Mouse (Mus musculus) monocyte, adult 5-6 weeks (primary cell): ENCODE data around the gene Taf13. TPM values are rescaled to one million over a fixed set of nuclear protein-coding genes. Genes with fewer than 3 reads are reported as not detected.
"Not testable (repeated sequence)": the region's sequence is repeated elsewhere in the genome, so short reads cannot be mapped to it uniquely, and the experiment has no call there.

ENCODE experiments used
- ATAC-seq: fragments of 153-309, 156-312 bp; replicated peaks from 2 replicates; pipeline ENCODE4 v1.8.0; 2017; ENCODE audit warnings: mild to moderate bottlenecking; ENCODE audit not compliant: low TSS enrichment, insufficient number of reproducible peaks, severe bottlenecking, poor library complexity, low FRiP score
- total RNA-seq: library from RNA; stranded (forward); fragments of 200-1000, 200-491, 200-594 nt; gene quantifications from 3 replicates; pipeline ENCODE4 v1.2.3, GENCODE M21; 2017

Gene Taf13
- total RNA-seq, 1 experiment from 2014 or later: 53.0 TPM

DNA sequence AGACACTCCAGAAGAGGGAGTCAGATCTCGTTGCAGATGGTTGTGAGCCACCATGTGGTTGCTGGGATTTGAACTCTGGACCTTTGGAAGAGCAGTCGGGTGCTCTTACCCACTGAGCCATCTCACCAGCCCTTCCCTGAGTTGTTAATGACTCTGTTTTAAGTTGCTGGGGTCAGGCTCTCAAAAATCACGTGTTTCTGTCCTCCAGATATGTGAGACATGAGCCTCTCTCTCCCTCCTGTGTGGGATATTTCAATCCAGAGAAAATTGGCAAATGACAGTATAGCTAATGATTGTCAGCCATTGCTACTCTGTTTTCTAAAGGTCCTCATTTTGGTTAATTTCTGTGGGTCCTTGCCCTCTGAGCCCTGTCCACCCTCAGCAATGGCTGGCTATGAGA lies 1.9 kb upstream of the Taf13 start:
- ATAC-seq: not testable (repeated sequence)

DNA sequence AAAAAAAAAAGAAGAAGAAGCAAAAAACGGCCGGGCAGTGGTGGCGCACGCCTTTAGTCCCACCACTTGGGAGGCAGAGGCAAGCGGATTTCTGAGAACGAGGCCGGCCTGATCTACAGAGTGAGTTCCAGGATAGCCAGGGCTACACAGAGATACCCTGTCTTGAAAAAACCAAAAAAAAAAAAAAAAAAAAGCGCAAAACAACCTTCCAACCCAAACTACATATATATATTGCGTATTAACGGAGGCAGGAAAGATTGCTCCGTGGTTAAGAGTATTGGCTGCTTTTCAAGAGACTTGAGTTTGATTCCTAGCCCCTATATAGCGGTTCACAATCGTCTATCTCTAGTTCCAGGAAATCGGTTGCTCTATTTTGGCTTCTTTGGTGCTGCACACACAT lies 685 bp upstream of the Taf13 start:
- ATAC-seq: no peak

DNA sequence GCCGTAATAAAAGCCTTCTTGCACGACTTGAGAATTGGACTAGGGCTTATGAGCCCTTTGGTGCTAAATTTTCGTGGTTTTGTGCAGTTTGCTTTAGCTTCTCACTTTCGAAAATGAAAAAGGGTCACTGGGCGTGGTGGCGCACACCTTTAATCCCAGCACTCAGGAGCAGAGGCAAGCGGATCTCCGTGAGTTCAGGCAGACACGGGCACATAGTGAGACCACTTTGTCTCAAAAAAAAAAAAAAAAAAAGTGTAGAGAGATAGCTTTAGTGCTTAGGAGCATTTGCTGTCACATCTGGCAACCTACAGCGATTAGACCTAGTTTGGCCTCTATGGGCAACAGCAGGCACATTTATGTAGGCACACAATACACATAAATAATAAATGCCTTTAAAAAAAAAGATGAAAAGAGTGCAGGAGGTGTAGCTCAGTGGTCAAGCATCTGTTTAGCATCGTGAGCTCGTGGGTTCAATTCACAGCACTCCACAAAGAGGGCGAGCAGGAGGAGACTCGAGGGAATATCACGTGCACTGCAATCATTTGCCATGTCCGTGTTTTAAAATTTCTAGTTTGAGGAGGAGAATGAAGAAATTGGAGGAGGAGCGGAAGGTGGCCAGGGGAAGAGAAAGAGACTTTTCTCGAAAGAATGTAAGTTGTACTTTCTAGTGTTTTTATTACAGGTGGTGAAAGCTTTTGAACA lies 962 bp downstream of the Taf13 start:
- no peak for ATAC-seq

- no peak for ATAC-seq
These were observed 2.5 kb downstream of the Taf13 start for GRCm38 (mm10) chr3:108574018-108574417.

DNA sequence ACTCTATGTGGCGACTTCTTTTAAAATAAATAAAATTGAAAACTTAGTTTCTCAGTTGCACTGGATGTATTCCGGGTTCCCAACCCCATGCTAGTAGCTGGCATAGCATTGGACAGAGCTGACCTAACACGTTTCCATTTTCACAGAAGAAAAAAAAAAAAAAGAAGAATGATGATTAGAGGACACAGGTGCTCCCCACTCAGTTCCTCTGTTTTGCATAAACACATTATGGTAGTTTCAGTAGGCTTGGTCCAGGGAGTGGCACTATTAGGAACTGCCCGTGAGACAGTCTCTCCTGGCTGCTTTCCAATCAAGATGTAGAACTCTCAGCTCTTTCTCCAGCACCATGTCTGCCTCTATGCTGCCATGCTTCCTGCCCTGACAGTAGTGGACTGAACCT lies 13.1 kb downstream of the Taf13 start:
- no peak for ATAC-seq

- no peak for ATAC-seq
These were observed 16.9 kb downstream of the Taf13 start for GRCm38 (mm10) chr3:108588446-108588845.

- peak; percentile 98 for ATAC-seq
These were observed 19.5 kb downstream of the Taf13 start, which contains the start of gene Wdr47 for GRCm38 (mm10) chr3:108590786-108591529. Wdr47 (plus strand) TSS chr3:108591279.

GRCm38 (mm10) chr3:108591530-108592522 lies 20.3 kb downstream of the Taf13 start:
- ATAC-seq: 0 out of 2 replicates have a peak, but pooled peaks have one; percentile 4

DNA sequence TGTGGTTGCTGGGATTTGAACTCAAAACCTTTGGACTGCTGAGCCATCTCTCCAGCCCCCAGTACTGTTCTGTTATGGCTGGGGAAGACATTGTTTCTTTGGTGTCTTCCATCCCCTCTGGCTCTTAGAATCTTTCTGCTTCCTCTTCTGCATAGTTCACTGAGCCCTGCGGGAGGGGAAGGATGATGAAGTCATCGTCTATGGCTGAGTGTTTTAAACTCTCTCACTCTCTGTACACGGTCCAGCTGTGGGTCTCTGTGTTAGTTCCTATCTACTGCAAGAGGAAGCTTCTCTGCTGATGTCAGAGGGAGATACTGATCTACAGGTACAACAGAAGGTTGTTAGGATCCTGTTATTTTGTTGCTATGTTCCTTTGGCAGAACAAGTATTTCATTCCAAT lies 37.4 kb downstream of the Taf13 start:
- ATAC-seq: no peak

Other genes with a start within 250 kb of the Taf13 start
- gene Mybphl, start 206.8 kb upstream of the Taf13 start, total RNA-seq: not detected in 3 replicates
- 0.68 to 1.4 TPM (median 0.86 TPM) in 3 replicates for gene Psrc1, start 187.9 kb upstream of the Taf13 start, total RNA-seq
- gene Celsr2, start 156.1 kb upstream of the Taf13 start, total RNA-seq: 0.11 to 1.8 TPM (median 0.19 TPM) in 3 replicates
- 120 to 326 TPM (median 130 TPM) in 3 replicates for gene Sars, start 126.5 kb upstream of the Taf13 start, total RNA-seq
- not detected in 3 replicates for gene 1700013F07Rik, start 37.5 kb upstream of the Taf13 start, total RNA-seq
- gene 5330417C22Rik, start 35.2 kb upstream of the Taf13 start, total RNA-seq: 0.11 to 0.19 TPM in 2 of 3 replicates, not detected in the other
- gene Tmem167b, start 9.2 kb upstream of the Taf13 start, total RNA-seq: 67.3 to 88.2 TPM (median 82.3 TPM) in 3 replicates
- 12.4 to 27.1 TPM (median 13.7 TPM) in 3 replicates for gene Wdr47, start 19.6 kb downstream of the Taf13 start, total RNA-seq
- gene Clcc1, start 82.2 kb downstream of the Taf13 start, total RNA-seq: 71.2 to 120 TPM (median 75.3 TPM) in 3 replicates
- gene Gpsm2, start 150.6 kb downstream of the Taf13 start, total RNA-seq: 7.2 to 9.7 TPM (median 9.6 TPM) in 3 replicates
- not detected in 3 replicates for gene Aknad1, start 168.0 kb downstream of the Taf13 start, total RNA-seq